Mouse (Mus musculus): ENCODE results near the gene Bcl9. TPM values are rescaled to one million over a fixed set of nuclear protein-coding genes. Genes with fewer than 3 reads are reported as not detected.

Bcl9 gene
- total and polyA plus RNA-seq, 3 experiments: 2.1 to 20.8 TPM; not detected in 1

DNA sequence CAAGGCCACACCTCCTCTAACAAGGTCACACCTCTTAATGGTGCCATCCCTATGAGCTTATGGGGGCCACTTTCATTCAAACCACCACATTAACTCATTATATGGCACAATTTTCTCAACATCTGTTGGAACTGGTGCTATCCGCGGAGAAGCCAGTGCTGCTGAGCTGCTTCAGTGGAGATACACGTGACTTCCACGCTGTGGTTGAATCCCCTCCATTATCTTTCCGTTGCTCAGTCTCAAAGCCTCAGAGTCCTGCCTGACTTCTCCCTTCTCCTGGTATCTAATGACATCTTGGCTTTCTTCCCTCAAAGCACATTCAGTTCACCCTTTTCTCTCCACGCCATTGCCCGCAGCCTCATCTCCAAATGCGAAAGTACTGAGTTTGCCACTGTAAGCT lies 101.1 kb downstream of the Bcl9 start:
- Histone ChIP-seq H3K4me3 (ENCODE audit: control insufficient read depth in 1 of 2, insufficient read depth in 1 of 2, low read depth in 2 of 2, low read length in 2 of 2) (peak overlapping the region; percentile 42 to 45), H3K9me3 (replicated peaks; ENCODE audit: insufficient read depth, low read length) (no peaks in the 10 kb centered on the region), H3K4me1 (ENCODE audit: control insufficient read depth in 1 of 2, insufficient read depth in 2 of 2, low read length in 2 of 2) (peaks cover 2 to 10% of the 10 kb centered on the region in 2 experiments; a peak in 3 of 4 replicates), H3K27me3 (ENCODE audit: control insufficient read depth in 1 of 2, insufficient read depth in 2 of 2, low read length in 2 of 2) (0 out of 4 replicates have a peak, but pooled peaks cover 0 to 2% of the 10 kb centered on the region in 2 experiments), H3K36me3 (ENCODE audit: control insufficient read depth in 1 of 2, insufficient read depth in 2 of 2, low read length in 2 of 2) (no peaks in the 10 kb centered on the region), H3K79me2 (ENCODE audit: control insufficient read depth, insufficient read depth, low read length, poor library complexity) (no peaks in the 10 kb centered on the region), H3K9ac (ENCODE audit: control insufficient read depth, low read depth, low read length, poor library complexity, severe bottlenecking) (no peak overlapping the region; the same call in 1 of the 2 replicates), H3K27ac (ENCODE audit: control insufficient read depth, low read depth, low read length) (no peak overlapping the region)
- TF ChIP-seq NELFE (IDR thresholded peaks at IDR 0.05; ENCODE audit: low read depth, low read length) (no peak), GATA1 (IDR thresholded peaks at IDR 0.05; ENCODE audit: low read depth, low read length) (peak; percentile 59; the same call in 1 of the 2 replicates), POLR2A (IDR thresholded peaks at IDR 0.05; ENCODE audit: control insufficient read depth in 1 of 2, insufficient read depth in 1 of 2, low read depth in 1 of 2, low read length in 2 of 2, poor library complexity in 1 of 2) (no peak), ZMIZ1 (IDR thresholded peaks at IDR 0.05; ENCODE audit: low read depth, low read length) (no peak), MYC (IDR thresholded peaks at IDR 0.05; ENCODE audit: low read depth, low read length) (peak; percentile 95), BHLHE40 (IDR thresholded peaks at IDR 0.05; ENCODE audit: borderline replicate concordance, low read depth, low read length) (peak; percentile 96), SIN3A (IDR thresholded peaks at IDR 0.05; ENCODE audit: low read length) (peak; percentile 80), EP300 (IDR thresholded peaks at IDR 0.05; ENCODE audit: low read depth in 1 of 2, low read length in 2 of 2) (peak; percentile 58 to 62; a peak in 3 of 4 replicates), TCF12 (IDR thresholded peaks at IDR 0.05; ENCODE audit: low read depth, low read length) (peak; percentile 23; the same call in 1 of the 2 replicates), USF1 (IDR thresholded peaks at IDR 0.05; ENCODE audit: low read depth, low read length) (peak; percentile 89), ETS1 (IDR thresholded peaks at IDR 0.05; ENCODE audit: low read depth, low read length) (peak; percentile 48; the same call in 1 of the 2 replicates), ZC3H11A (IDR thresholded peaks at IDR 0.05; ENCODE audit: low read depth, low read length) (no peak), RCOR1 (IDR thresholded peaks at IDR 0.05; ENCODE audit: low read depth, low read length) (peak; percentile 78), MXI1 (IDR thresholded peaks at IDR 0.05; ENCODE audit: low read depth, low read length) (peak; percentile 97), MAX (IDR thresholded peaks at IDR 0.05; ENCODE audit: low read length) (peak; percentile 95), CTCF (IDR thresholded peaks at IDR 0.05 in 2 of 3, conservative IDR thresholded peaks at IDR 0.05 in 1 of 3; ENCODE audit: control insufficient read depth in 1 of 3, insufficient read depth in 1 of 3, low read depth in 2 of 3, low read length in 3 of 3, poor library complexity in 1 of 3, severe bottlenecking in 1 of 3) (no peak), MAZ (IDR thresholded peaks at IDR 0.05; ENCODE audit: low read depth, low read length) (no peak)
- DNase-seq (ENCODE audit: low read depth, low spot score): peak; percentile 87

DNA sequence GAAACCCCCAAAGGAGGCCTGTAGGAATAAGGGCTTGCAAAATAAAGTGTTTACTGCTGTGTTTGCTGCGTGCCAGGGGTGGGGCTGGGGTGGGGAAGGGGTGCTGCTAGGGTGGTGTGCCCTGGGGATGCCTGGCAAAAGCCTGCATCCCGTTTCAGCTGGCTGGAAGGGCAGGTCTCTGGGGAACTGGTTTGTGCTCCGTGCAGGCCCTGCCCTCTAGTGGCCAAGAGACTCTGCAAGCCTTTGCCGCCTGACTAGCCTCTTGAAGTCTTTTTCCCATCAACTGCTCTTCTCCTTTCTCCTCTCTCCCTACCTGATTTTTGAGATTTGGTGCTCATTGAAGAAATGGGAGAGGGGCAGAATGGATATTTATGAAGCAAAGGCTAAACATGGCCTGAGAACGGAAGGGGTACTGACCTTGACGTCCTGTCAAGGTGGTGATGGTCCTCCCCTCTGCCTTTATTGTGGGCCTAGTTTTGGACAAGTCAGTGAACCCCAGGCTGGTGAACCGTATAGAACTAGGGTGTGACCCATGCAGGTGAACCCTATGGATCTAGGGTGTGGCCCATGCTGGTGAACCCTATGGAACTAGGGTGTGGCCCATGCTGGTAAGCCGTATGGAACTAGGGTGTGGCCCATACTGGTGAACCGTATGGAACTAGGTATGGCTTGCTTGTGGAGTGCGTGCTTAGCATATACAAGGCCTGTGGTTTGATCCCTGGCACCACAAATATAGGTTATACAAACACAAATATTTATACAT lies 112.4 kb downstream of the Bcl9 start:
- H3K27ac ChIP-seq (ENCODE audit: control insufficient read depth, low read depth, low read length): no peak overlapping the region
- H3K27me3 ChIP-seq (ENCODE audit: control insufficient read depth in 1 of 2, insufficient read depth in 2 of 2, low read length in 2 of 2): peaks cover 0 to 5% of the 10 kb centered on the region in 2 experiments; a peak in 3 of 4 replicates
- H3K9me3 ChIP-seq (replicated peaks; ENCODE audit: insufficient read depth, low read length): no peaks in the 10 kb centered on the region
- no peaks in the 10 kb centered on the region for H3K36me3 ChIP-seq (ENCODE audit: control insufficient read depth in 1 of 2, insufficient read depth in 2 of 2, low read length in 2 of 2)
- DNase-seq (ENCODE audit: low read depth, low spot score): peak; percentile 86
- no peak overlapping the region for H3K4me3 ChIP-seq (ENCODE audit: control insufficient read depth in 1 of 2, insufficient read depth in 1 of 2, low read depth in 2 of 2, low read length in 2 of 2)
- no peaks in the 10 kb centered on the region for H3K79me2 ChIP-seq (ENCODE audit: control insufficient read depth, insufficient read depth, low read length, poor library complexity)
- H3K9ac ChIP-seq (ENCODE audit: control insufficient read depth, low read depth, low read length, poor library complexity, severe bottlenecking): no peak overlapping the region
- TF ChIP-seq MAZ (IDR thresholded peaks at IDR 0.05; ENCODE audit: low read depth, low read length) (no peak), CTCF (IDR thresholded peaks at IDR 0.05 in 2 of 3, conservative IDR thresholded peaks at IDR 0.05 in 1 of 3; ENCODE audit: control insufficient read depth in 1 of 3, insufficient read depth in 1 of 3, low read depth in 2 of 3, low read length in 3 of 3, poor library complexity in 1 of 3, severe bottlenecking in 1 of 3) (peak; percentile 98 to 99 (median 98)), ZC3H11A (IDR thresholded peaks at IDR 0.05; ENCODE audit: low read depth, low read length) (peak; percentile 91), RAD21 (IDR thresholded peaks at IDR 0.05; ENCODE audit: low read depth, low read length) (peak; percentile 93), SMC3 (IDR thresholded peaks at IDR 0.05; ENCODE audit: low read depth, low read length) (peak; percentile 96)
- H3K4me1 ChIP-seq (ENCODE audit: control insufficient read depth in 1 of 2, insufficient read depth in 2 of 2, low read length in 2 of 2): peaks cover 0 to 4% of the 10 kb centered on the region in 2 experiments; a peak in 1 of 4 replicates
